Mouse (Mus musculus): Measurements from ENCODE around the gene 4933421I07Rik. TPM values are rescaled to one million over a fixed set of nuclear protein-coding genes. Genes with fewer than 3 reads are reported as not detected.

Gene 4933421I07Rik
- not detected for polyA plus RNA-seq (2017; shearing (Covaris generic))

GRCm38 (mm10) chr7:42447850-42448249, at the start of gene 4933421I07Rik:
TSS of gene 4933421I07Rik (minus strand) at chr7:42448120.

Other genes starting within 250 kb of the 4933421I07Rik start
- gene Vmn2r61, start 188.1 kb downstream of the 4933421I07Rik start, polyA plus RNA-seq (2017; shearing (Covaris generic)): not detected
- gene Zfp141, start 57.6 kb upstream of the 4933421I07Rik start, polyA plus RNA-seq (2017; shearing (Covaris generic)): 10 to 100 TPM; 24.8 to 35.4 TPM
- not detected for gene Gm21028, start 130.5 kb upstream of the 4933421I07Rik start, polyA plus RNA-seq (2017; shearing (Covaris generic))
- gene Zfp977, start 144.4 kb upstream of the 4933421I07Rik start, polyA plus RNA-seq (2017; shearing (Covaris generic)): under 1 TPM in 1 of 2 experiments, not detected in 1; 0.99 TPM
- 1 to 10 TPM; 1.0 to 2.9 TPM for gene Zfp976, start 194.5 kb upstream of the 4933421I07Rik start, polyA plus RNA-seq (2017; shearing (Covaris generic))
- gene Zfp975, start 244.6 kb upstream of the 4933421I07Rik start, polyA plus RNA-seq (2017; shearing (Covaris generic)): 1 to 10 TPM; 3.3 to 4.5 TPM

All from inflammation-experienced regulatory T-cells (primary cell).